Mouse (Mus musculus): ENCODE data around the gene Prc1.

DNA sequence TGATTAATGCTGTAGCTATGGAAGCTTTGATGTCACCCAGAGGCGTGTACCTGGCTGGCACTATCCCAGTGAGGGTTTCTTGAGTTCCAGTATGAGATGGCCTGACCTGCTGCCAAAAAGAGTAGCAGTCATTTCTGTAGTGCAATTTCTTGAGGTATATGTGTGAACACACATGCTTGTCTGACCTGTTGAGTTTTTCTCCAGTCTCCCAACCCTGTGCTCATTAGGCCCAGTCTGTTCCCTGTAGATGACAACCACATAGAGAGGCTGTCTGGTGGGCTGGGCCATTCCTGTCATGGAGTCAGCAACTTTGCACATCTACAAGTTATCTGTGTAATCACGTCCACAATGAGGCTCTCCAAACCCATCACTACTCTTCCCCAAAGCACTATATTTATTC lies 21.5 kb downstream of the Prc1 start:
- no peak for TF ChIP-seq CTCF (IDR thresholded peaks at IDR 0.05; ENCODE audit: control insufficient read depth, insufficient read depth, insufficient read length)
- no peak for TF ChIP-seq MAX (IDR thresholded peaks at IDR 0.05)
- no peak for TF ChIP-seq MYOG (IDR thresholded peaks at IDR 0.05; ENCODE audit: control insufficient read depth, extremely low read depth, insufficient read length)
- TF ChIP-seq MYOD1 (IDR thresholded peaks at IDR 0.05; ENCODE audit: control insufficient read depth, insufficient read length, low read depth): no peak
- no peak for TF ChIP-seq USF1 (IDR thresholded peaks at IDR 0.05; ENCODE audit: low read depth)
- TF ChIP-seq FOSL1 (IDR thresholded peaks at IDR 0.05; ENCODE audit: insufficient read depth, low read length, poor library complexity, severe bottlenecking): no peak

All from C2C12 (cell line).